Mouse (Mus musculus): ENCODE data around the gene Olfr135.

Olfr135 gene

GRCm38 (mm10) chr17:38204035-38204434, at the start of gene Olfr135:
TSS of gene Olfr135 (plus strand) at chr17:38204335.
- DNase-seq: no peak

- no peak for DNase-seq
These were observed 33.0 kb upstream of the Olfr135 start, which contains the start of gene Olfr134 for GRCm38 (mm10) chr17:38171088-38171487. TSS of gene Olfr134 (plus strand) at chr17:38171388.

All from kidney, postnatal 36 days (tissue).